Mouse (Mus musculus): ENCODE measurements around the gene Ctnna3.

Ctnna3 gene

DNA sequence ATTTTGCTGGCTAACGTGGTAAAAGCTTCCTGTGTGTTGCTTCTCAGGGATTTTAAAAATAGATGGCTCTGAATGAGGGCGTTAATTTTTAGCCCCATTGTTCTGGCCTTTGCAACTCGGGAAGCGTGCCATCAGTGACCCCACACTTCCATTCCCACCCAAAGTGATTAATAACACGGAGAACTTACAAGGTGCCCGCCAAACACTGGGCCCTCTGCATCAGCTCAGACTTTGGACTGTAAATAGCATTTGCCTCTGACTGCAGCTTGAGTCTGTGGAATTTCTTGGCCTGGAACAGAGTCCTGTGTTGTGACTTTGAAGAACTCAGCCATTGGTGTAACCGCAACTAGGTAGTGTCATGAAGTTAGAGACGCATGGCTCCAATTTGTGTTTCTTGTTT lies 521.0 kb downstream of the Ctnna3 start:
- DNase-seq, result peak in 1 of 2 experiments; percentile 20

- DNase-seq, result no peak
Observed at GRCm38 (mm10) chr10:63951481-63951880, 521.6 kb downstream of the Ctnna3 start.

- peak; percentile 55 to 66 for DNase-seq
Observed at GRCm38 (mm10) chr10:63954308-63954930, 524.5 kb downstream of the Ctnna3 start.

DNA sequence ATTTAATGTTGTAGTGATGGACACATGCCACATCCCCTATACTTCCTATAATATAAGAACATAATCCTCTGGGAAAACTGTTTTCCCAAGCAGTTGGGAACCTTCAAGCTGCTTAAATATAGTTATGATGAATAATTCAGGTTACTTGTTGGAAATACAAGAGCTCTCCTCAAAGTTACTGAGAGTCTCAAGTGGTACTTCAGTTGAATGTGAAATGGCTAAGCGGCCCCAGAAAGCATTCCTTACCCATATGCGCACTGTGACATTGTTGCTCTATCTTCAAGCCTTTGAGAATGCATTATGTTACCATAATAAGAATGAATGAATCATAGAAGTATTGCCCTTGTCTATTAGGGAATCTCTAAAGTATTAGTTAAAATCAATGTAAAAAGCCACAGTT lies 542.4 kb downstream of the Ctnna3 start:
- DNase-seq, result no peak

DNA sequence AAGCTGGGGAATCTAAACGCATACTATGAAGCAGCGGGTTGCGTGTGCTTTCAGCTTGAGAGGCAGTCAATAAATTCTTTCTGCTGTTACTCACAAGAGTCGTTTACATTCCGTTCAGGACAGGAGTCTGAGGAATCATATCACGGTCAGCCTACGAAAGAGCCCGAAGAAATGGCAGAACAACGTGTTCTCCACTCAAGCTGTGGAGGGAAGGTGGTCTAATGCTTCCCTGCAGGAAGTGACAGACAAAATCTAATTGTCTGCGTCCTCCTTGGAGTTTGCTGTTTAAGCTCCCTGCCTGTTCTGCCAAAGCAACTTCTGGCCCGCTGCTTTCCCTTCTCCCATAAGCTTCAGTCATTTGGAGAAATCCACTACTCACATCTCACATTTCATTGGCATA lies 548.2 kb downstream of the Ctnna3 start:
- DNase-seq, result no peak

DNA sequence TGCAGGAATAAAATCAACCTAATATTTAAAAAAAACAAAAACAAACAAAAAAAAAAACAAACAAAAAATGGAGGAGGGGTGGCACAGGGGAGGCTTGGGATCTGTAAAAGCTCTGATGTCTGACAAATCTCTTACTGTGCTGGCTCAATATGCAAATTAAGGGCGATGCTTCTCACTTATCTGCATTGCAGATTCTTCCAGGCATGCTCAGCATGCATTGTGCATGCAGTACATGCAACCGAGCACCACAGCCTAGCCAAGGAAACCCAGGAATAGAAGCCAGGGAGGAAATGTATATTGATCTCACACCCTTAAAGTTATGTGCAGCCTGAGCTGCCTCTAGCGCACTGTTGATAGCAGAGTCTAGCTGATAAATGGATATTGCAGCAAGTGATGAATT lies 548.6 kb downstream of the Ctnna3 start:
- DNase-seq, result no peak

GRCm38 (mm10) chr10:63978969-63979368 lies 549.1 kb downstream of the Ctnna3 start:
- no peak for DNase-seq

- no peak for DNase-seq
Observed at GRCm38 (mm10) chr10:63979410-63979809, 549.5 kb downstream of the Ctnna3 start.

GRCm38 (mm10) chr10:63985576-63985975 lies 555.7 kb downstream of the Ctnna3 start:
- DNase-seq, result no peak

DNA sequence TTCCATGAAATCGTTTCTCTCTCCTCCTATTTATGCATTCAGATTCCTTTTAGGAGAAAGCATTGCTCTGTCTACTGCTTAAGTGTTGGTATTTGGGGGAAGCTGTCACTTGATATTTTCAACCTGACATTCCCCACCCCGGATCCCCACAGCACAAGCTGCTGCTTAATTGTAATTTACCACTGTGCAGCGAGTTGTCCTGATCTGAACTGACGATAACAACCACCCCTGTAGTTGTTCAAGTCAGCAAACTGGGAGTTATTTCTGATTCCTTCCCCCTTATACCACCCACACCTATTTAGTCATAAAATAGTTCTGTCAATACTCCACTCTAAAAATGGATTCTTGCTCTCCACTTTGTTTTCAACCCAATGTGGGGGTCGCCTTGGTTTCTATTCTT lies 564.4 kb downstream of the Ctnna3 start:
- no peak for DNase-seq

DNA sequence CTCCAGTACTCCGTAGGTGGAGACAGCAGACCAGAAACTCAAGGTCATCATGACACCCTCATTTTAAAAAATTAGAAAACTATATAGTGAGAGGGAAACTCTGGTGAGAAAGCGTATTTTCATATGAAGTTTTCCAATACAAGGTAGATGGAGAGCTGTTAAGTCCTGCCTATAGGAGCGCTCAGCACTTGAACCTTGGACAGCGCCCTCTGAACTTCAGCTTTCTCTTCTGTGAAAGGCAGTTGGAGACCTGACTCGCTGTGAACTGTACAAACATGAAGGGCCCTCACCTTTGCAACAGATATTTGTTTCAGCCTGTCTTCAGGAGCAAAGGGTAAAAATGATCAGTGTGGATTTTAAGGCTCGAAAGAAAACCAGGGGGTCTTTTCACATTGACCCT lies 571.6 kb downstream of the Ctnna3 start:
- DNase-seq, result no peak

GRCm38 (mm10) chr10:64001996-64002395 lies 572.1 kb downstream of the Ctnna3 start:
- no peak for DNase-seq

DNA sequence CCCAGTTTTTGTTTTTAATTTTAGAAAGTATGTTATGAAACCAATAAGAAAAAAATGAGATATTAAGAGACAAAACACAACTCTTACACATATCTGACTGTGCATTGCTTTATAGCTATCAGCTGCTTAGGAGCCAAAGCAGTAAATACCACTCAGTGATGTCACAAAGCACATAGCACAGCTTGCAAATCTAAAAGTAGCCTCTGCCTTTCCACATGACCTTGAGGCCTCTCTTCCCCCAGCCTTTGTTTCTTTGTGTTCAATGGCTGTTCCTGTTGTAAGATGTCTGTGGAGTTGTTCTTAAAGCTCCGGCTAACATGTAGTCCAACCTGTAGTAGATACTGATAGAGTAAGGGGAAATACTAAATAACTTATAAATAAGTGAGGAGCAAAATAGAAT lies 590.4 kb downstream of the Ctnna3 start:
- DNase-seq, result no peak

GRCm38 (mm10) chr10:64023340-64023739 lies 593.4 kb downstream of the Ctnna3 start:
- peak in 1 of 2 experiments; percentile 35 for DNase-seq

GRCm38 (mm10) chr10:64030901-64031300 lies 601.0 kb downstream of the Ctnna3 start:
- DNase-seq, result peak; percentile 46 to 67

DNA sequence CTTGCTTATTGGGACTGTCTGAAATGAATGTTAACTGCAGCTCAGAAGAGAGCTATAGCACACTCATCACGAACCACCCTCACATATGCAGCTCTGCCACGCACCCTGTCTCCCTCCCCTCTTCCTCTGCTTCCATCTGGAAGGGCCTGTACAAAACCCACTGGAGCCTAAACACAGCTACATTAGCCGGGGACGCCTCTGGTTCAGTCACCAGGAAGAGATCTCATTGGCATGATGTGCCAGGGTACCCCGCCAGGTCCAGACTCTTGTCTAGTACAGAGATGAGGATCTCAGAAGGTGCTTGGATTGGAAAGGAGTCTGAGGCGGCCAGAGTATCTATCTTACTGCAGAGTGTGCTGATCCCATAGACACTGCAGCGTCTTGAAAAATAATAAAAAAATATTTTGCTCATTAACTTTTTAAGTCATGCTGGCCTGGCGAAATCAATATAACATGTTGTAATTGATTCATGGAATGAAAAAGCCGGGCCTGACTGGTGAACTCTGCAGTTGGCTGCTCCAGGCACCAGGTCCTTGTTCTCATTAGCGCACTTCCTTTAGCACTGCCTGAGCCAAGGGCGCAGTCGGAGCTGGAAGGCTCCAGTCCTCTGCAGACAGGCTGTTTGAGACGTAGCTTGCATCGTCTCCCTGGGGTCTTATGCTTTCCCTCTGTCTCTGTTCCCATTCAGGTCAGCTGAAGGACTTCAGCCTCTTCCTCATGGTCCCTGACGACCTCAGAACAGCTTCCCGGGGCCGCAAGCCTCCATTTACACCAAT lies 610.0 kb downstream of the Ctnna3 start:
- peak; percentile 86 to 87 for DNase-seq

- peak in 1 of 2 experiments; percentile 35 for DNase-seq
Observed at GRCm38 (mm10) chr10:64041218-64041617, 611.3 kb downstream of the Ctnna3 start.

DNA sequence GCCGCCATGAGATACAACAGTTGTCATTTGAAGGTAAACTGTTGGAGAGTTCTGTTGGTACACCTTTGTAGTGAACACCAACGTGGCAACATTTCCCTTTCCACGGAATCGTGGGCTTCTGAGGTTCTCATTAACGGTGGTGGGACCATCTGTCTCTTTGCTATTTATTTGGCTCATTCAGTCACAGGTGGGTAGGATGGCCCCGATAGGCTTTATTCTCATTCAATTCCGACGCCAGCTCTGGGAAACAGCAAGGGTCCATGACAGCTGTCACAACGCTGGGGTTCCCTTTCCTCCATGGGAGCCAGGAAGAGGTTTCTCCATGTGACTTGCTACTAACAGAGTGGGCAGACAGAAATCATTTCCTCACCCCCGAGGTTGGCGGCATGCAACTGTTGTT lies 612.0 kb downstream of the Ctnna3 start:
- DNase-seq, result peak; percentile 83 to 84

- DNase-seq, result no peak
Observed at GRCm38 (mm10) chr10:64049151-64049550, 619.3 kb downstream of the Ctnna3 start.

- DNase-seq, result no peak
Observed at GRCm38 (mm10) chr10:64049946-64050345, 620.0 kb downstream of the Ctnna3 start.

DNA sequence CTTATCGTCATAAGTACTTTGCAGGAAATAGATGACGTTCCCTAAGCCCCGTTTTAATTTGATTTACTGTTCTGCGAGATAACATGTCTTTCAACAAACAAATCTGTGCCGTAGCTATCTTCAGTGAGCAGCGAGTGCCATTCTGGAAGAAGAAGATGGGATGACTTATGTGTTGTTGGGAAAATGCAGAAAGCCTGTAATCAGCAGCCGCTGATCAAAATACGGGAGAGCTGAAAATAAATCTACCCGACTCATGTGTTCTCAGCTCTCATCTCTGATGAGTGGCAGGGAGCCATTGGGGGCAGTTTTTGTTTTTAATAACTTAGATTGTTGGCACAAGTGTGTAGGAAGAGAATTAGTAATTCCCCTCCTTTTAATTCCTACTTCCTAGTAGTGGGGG lies 633.8 kb downstream of the Ctnna3 start:
- no peak for DNase-seq

DNA sequence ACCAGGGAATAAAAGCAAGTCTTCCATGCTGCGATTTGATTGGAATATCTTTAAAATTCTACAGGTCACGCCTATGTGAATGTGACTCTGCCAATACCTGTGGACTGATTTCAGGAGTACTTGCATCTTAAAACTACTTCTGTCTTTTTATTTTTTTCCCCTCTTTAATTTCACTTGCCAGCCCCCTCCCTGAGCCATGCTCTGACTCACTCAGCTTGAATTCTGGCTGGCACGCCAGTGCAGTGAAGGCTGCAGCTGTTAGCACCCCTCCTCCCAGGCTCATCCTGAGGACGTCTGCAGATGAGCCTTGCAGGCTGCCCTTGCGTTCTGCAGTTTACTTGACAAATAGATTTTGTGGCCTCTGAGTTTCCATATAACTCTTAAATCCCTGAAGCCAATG lies 646.0 kb downstream of the Ctnna3 start:
- peak; percentile 48 to 68 for DNase-seq

DNA sequence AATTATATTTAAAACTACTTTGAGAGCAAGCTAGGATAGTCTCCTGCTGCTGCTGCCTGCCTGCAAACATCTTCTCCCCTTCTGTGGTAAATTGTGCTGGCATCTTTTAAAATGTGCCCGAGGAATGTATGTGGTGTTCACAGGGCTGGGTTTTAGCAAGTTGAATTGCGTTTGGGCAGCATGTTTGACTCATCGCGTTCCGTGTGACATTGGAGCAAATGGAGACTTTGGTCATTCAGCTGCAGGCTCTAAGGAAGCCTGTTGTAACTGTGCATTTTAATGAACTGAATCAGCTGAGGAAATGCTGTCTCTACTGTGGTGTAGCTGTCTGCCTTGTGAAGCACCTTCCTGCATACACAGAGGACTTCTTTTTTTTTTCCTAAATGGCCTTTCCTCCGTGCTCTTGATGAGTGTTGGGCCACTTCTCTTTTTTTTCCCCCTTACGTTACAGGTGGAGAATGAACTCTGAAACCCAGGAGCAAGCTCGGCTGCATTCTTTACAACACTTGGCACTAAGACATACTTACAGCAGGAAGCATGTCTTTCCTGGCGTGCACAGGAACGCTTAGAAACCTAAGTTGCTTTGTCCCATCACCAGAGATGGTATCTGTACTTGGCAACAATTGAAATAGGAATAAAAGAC lies 646.6 kb downstream of the Ctnna3 start:
- DNase-seq, result no peak

DNA sequence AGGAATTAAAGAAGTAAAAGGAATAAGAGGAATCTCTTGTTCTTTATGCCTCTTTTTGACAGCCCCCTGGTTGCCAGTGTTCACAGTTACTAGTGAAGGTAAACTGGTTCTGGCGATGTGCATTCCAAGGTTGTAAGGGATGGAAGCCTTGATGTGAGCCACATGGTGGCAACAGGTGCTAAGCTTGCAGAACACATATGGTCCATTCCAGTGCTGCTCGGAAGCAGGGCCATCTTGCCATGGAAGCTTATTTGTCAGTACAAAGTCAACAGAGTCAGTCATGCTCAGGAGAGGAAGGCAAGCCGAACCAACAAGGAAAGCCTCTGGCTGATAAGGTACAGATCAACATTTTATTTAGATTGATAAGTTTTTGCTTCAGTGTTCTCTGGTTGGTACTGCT lies 652.4 kb downstream of the Ctnna3 start:
- DNase-seq, result peak in 1 of 2 experiments; percentile 53
